8 mouse cellular contexts compared by ENCODE assay signal in the genomic region with DNA sequence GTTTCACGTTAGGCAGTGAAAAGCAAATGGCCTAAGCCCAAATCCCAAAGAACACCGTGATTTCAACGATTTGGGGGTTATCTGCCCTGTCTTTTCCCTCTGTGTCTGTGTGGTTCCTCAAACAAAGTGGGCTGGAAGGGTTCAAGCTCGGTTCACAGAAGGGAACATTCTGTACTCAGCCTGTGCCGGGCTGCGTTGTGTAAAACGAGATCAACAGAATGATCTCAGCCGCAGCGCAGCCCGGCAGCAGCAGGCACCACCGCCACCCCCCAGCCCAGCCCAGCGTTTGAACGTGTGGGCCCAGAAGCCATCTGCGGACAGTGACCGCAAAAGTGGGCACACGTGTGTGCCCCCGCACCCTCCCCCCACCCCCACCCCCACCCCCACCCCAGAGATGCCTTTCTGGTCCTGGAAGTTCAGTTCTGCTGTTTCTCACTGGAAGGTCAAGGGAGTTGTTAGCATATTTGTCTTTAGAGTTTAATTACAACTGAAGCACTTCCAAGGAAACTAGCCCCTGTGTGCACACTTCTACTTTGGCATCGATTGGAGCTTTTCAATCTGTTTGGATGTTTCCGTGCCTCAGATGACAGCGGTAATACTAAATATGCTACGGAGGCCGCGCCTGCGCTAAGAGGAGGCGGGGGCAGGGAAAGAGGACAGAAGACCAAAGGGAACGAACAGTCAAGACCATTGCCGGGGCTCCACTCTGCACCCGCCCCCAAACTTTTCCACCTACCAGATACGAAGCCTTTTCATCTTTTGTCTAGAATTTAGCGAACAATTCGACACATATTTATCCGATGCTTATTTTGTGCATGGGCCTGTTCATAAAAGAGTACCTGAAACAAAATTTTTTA.
DNase-seq lines count a peak whose midpoint lies in the region; ATAC-seq and TF ChIP-seq lines count a peak whose summit lies in the region.

No protein-coding gene starts in this region.

- peak overlapping the region; percentile 29 for H3K4me3 ChIP-seq in forebrain, embryonic 14.5 days (ENCODE audit: low read depth, low read length)
- H3K4me3 ChIP-seq in heart, embryonic 16.5 days (ENCODE audit: low read length) = peak overlapping the region; percentile 48
- peak overlapping the region; percentile 11 for H3K4me3 ChIP-seq in kidney, postnatal 0 days (replicated peaks; ENCODE audit: low read depth, low read length)
- peak overlapping the region; percentile 34 for H3K4me3 ChIP-seq in limb, embryonic 15.5 days
- H3K4me3 ChIP-seq in midbrain, embryonic 15.5 days = peak overlapping the region; percentile 37
- H3K4me3 ChIP-seq in stomach, embryonic 14.5 days (ENCODE audit: low read depth, low read length) = peak overlapping the region; percentile 11; the same call in 1 of the 2 replicates

- DNase-seq in B cell, adult 2 months = peak; percentile 15 to 23
- peak; percentile 71 for DNase-seq in forebrain, embryonic 14.5 days (ENCODE audit: low spot score)
- DNase-seq in kidney, postnatal 0 days (ENCODE audit: low spot score) = peak; percentile 93

- no peak for TF ChIP-seq CTCF in kidney, postnatal 0 days (IDR thresholded peaks at IDR 0.05; ENCODE audit: low read depth)

- peak; percentile 56; the same call in 1 of the 2 replicates for ATAC-seq in cerebellum, adult (ENCODE audit: insufficient number of reproducible peaks, low FRiP score, low TSS enrichment)
- ATAC-seq in forebrain, embryonic 14.5 days = peak; percentile 83
- peak; percentile 82 for ATAC-seq in heart, embryonic 16.5 days (replicated peaks; ENCODE audit: extremely low read depth, insufficient read depth, low FRiP score)
- ATAC-seq in kidney, postnatal 0 days (replicated peaks; ENCODE audit: low FRiP score, low read depth) = peak; percentile 91
- peak; percentile 81 for ATAC-seq in limb, embryonic 15.5 days (ENCODE audit: insufficient number of reproducible peaks, low FRiP score, low TSS enrichment, low read depth)
- peak; percentile 94 for ATAC-seq in midbrain, embryonic 15.5 days (replicated peaks)
- peak; percentile 85 for ATAC-seq in stomach, embryonic 14.5 days (ENCODE audit: insufficient number of reproducible peaks, insufficient read depth, low FRiP score, low read depth)

- H3K9me3 ChIP-seq in forebrain, embryonic 14.5 days (replicated peaks; ENCODE audit: control insufficient read depth, low read length) = no peaks in the 10 kb centered on the region
- no peaks in the 10 kb centered on the region for H3K9me3 ChIP-seq in heart, embryonic 16.5 days (replicated peaks; ENCODE audit: control insufficient read depth, low read length)
- no peaks in the 10 kb centered on the region for H3K9me3 ChIP-seq in kidney, postnatal 0 days (replicated peaks; ENCODE audit: low read length)
- H3K9me3 ChIP-seq in limb, embryonic 15.5 days = no peaks in the 10 kb centered on the region
- no peaks in the 10 kb centered on the region for H3K9me3 ChIP-seq in midbrain, embryonic 15.5 days
- H3K9me3 ChIP-seq in stomach, embryonic 14.5 days (ENCODE audit: control insufficient read depth, low read depth, low read length) = no peaks in the 10 kb centered on the region

- peak overlapping the region; percentile 45 for H3K9ac ChIP-seq in forebrain, embryonic 14.5 days (ENCODE audit: low read length)
- H3K9ac ChIP-seq in heart, embryonic 16.5 days (ENCODE audit: low read length) = peak overlapping the region; percentile 68
- peak overlapping the region; percentile 41; the same call in 1 of the 2 replicates for H3K9ac ChIP-seq in kidney, postnatal 0 days (ENCODE audit: low read depth, low read length)
- no peak overlapping the region for H3K9ac ChIP-seq in limb, embryonic 15.5 days
- H3K9ac ChIP-seq in midbrain, embryonic 15.5 days = peak overlapping the region; percentile 37
- no peak overlapping the region; the same call in 1 of the 2 replicates for H3K9ac ChIP-seq in stomach, embryonic 14.5 days (replicated peaks; ENCODE audit: low read depth, low read length)

- H3K27me3 ChIP-seq in forebrain, embryonic 14.5 days (replicated peaks; ENCODE audit: control insufficient read depth, insufficient read depth, low read length) = no peaks in the 10 kb centered on the region
- H3K27me3 ChIP-seq in heart, embryonic 16.5 days (ENCODE audit: control insufficient read depth, insufficient read depth, low read length) = no peaks in the 10 kb centered on the region
- no peaks in the 10 kb centered on the region for H3K27me3 ChIP-seq in kidney, postnatal 0 days (ENCODE audit: insufficient read depth, low read length)
- no peaks in the 10 kb centered on the region for H3K27me3 ChIP-seq in limb, embryonic 15.5 days
- H3K27me3 ChIP-seq in midbrain, embryonic 15.5 days (replicated peaks) = no peaks in the 10 kb centered on the region
- H3K27me3 ChIP-seq in stomach, embryonic 14.5 days (ENCODE audit: control insufficient read depth, insufficient read depth, low read length) = no peaks in the 10 kb centered on the region

- H3K4me1 ChIP-seq in forebrain, embryonic 14.5 days (ENCODE audit: control insufficient read depth, insufficient read depth, low read length) = peaks cover 8% of the 10 kb centered on the region; the same call in 1 of the 2 replicates
- peaks cover 10% of the 10 kb centered on the region for H3K4me1 ChIP-seq in heart, embryonic 16.5 days (ENCODE audit: control insufficient read depth, insufficient read depth, low read length)
- H3K4me1 ChIP-seq in kidney, postnatal 0 days (replicated peaks; ENCODE audit: insufficient read depth, low read length) = peaks cover 16% of the 10 kb centered on the region
- H3K4me1 ChIP-seq in limb, embryonic 15.5 days = peaks cover 12% of the 10 kb centered on the region
- peaks cover 14% of the 10 kb centered on the region for H3K4me1 ChIP-seq in midbrain, embryonic 15.5 days
- H3K4me1 ChIP-seq in stomach, embryonic 14.5 days (ENCODE audit: control insufficient read depth, insufficient read depth, low read length) = peaks cover 12% of the 10 kb centered on the region

- WGBS in forebrain, embryonic 14.5 days = 2% methylated on average over 32 of the region's 32 CpGs
- WGBS in heart, embryonic 16.5 days = 2% methylated on average over 32 of the region's 32 CpGs
- WGBS in kidney, postnatal 0 days = 3% methylated on average over 32 of the region's 32 CpGs
- WGBS in limb, embryonic 15.5 days = 2% methylated on average over 32 of the region's 32 CpGs
- 1% methylated on average over 32 of the region's 32 CpGs for WGBS in midbrain, embryonic 15.5 days
- 2% methylated on average over 32 of the region's 32 CpGs for WGBS in stomach, embryonic 14.5 days

- peak overlapping the region; percentile 63 for H3K4me2 ChIP-seq in forebrain, embryonic 14.5 days (ENCODE audit: low read length)
- H3K4me2 ChIP-seq in heart, embryonic 16.5 days (ENCODE audit: low read depth, low read length) = peak overlapping the region; percentile 77
- H3K4me2 ChIP-seq in kidney, postnatal 0 days (ENCODE audit: low read length) = peak overlapping the region; percentile 51
- peak overlapping the region; percentile 53 for H3K4me2 ChIP-seq in limb, embryonic 15.5 days
- peak overlapping the region; percentile 63 for H3K4me2 ChIP-seq in midbrain, embryonic 15.5 days
- H3K4me2 ChIP-seq in stomach, embryonic 14.5 days (replicated peaks; ENCODE audit: low read depth, low read length) = peak overlapping the region; percentile 42

- no peaks in the 10 kb centered on the region for H3K36me3 ChIP-seq in forebrain, embryonic 14.5 days (ENCODE audit: control insufficient read depth, insufficient read depth, low read length)
- no peaks in the 10 kb centered on the region for H3K36me3 ChIP-seq in heart, embryonic 16.5 days (ENCODE audit: control insufficient read depth, insufficient read depth)
- H3K36me3 ChIP-seq in kidney, postnatal 0 days (ENCODE audit: insufficient read depth, low read length) = no peaks in the 10 kb centered on the region
- no peaks in the 10 kb centered on the region for H3K36me3 ChIP-seq in limb, embryonic 15.5 days
- no peaks in the 10 kb centered on the region for H3K36me3 ChIP-seq in midbrain, embryonic 15.5 days (replicated peaks)
- no peaks in the 10 kb centered on the region for H3K36me3 ChIP-seq in stomach, embryonic 14.5 days (ENCODE audit: control insufficient read depth, insufficient read depth, low read length)

- H3K27ac ChIP-seq in forebrain, embryonic 14.5 days (ENCODE audit: low read depth, low read length) = no peak overlapping the region
- peak overlapping the region; percentile 71 for H3K27ac ChIP-seq in heart, embryonic 16.5 days (ENCODE audit: low read length)
- peak overlapping the region; percentile 90 for H3K27ac ChIP-seq in kidney, postnatal 0 days
- peak overlapping the region; percentile 59 for H3K27ac ChIP-seq in limb, embryonic 15.5 days
- 0 out of 2 replicates have a peak overlapping the region, but pooled peaks have one; percentile 8 for H3K27ac ChIP-seq in midbrain, embryonic 15.5 days
- peak overlapping the region; percentile 64 for H3K27ac ChIP-seq in stomach, embryonic 14.5 days (ENCODE audit: low read length)

Comparison
In these comparisons a context has a peak if more than half of its experiments do, and no peak if none do; other contexts are left out.
1. DNase-seq: peak in every context shown above with its lines; median percentile 93 in kidney, postnatal 0 days; 71 in forebrain, embryonic 14.5 days; 19 in B cell, adult 2 months.
2. H3K9ac ChIP-seq: peak in forebrain, embryonic 14.5 days (single experiment), heart, embryonic 16.5 days (single experiment), kidney, postnatal 0 days (single experiment) and midbrain, embryonic 15.5 days (single experiment); none in limb, embryonic 15.5 days (single experiment) and stomach, embryonic 14.5 days (single experiment).
3. Peak in every context shown above with its lines, with median percentiles within 50 percentile points of each other: ATAC-seq, H3K4me2 ChIP-seq and H3K4me3 ChIP-seq.